Mouse (Mus musculus) ES-E14 (cell line): Measurements from ENCODE around the gene Rpl6.

ENCODE experiments used
- CHD2 ChIP-seq: IDR thresholded peaks from 2 replicates; pipeline ENCODE4 v1.6.1; 2014; ENCODE audit warnings: mild to moderate bottlenecking, low read depth, low read length, inconsistent platforms
- HCFC1 ChIP-seq: IDR thresholded peaks from 2 replicates; pipeline ENCODE4 v1.6.1; 2012; ENCODE audit warnings: low read length, inconsistent platforms, borderline replicate concordance; ENCODE audit not compliant: insufficient read depth
- ZC3H11A ChIP-seq: IDR thresholded peaks from 2 replicates; pipeline ENCODE4 v1.6.1; 2012; ENCODE audit warnings: low read depth, mild to moderate bottlenecking, inconsistent platforms, low read length, borderline replicate concordance
- ZNF384 ChIP-seq: IDR thresholded peaks from 2 replicates; pipeline ENCODE4 v1.6.1; 2012; ENCODE audit warnings: low read depth, low read length, inconsistent platforms

- TF ChIP-seq CHD2, result no peak
- TF ChIP-seq ZNF384, result no peak
- TF ChIP-seq HCFC1, result no peak
- no peak for TF ChIP-seq ZC3H11A
These were observed 22.6 kb downstream of the Rpl6 start for GRCm38 (mm10) chr5:121226845-121227244.
